Mouse (Mus musculus): ENCODE measurements around the gene Neurod2.

GRCm38 (mm10) chr11:98353651-98354211, 24.3 kb upstream of the Neurod2 start:
- TF ChIP-seq POU5F1 (IDR thresholded peaks at IDR 0.05; ENCODE audit: borderline replicate concordance, low read length) (no peak), CTCF (conservative IDR thresholded peaks at IDR 0.05; ENCODE audit: low read length) (no peak), NANOG (IDR thresholded peaks at IDR 0.05; ENCODE audit: borderline replicate concordance, low read length) (no peak)
